Mouse (Mus musculus) kidney, adult 2 months (tissue): ENCODE measurements around the gene Bdh2.

Source experiments
- CTCF ChIP-seq: fragments of 200-500 bp; conservative IDR thresholded peaks from 2 replicates; pipeline ENCODE4 v1.5.1; 2011; ENCODE audit warnings: low read depth, mild to moderate bottlenecking, control low read depth, low read length, moderate library complexity, mixed read lengths; ENCODE audit not compliant: insufficient read depth, insufficient read length
- POLR2A ChIP-seq: fragments of 200-500 bp; IDR thresholded peaks from one replicate; pipeline ENCODE4 v1.6.1; 2011; ENCODE audit warnings: low read depth, low read length, control low read depth

- TF ChIP-seq CTCF, result no peak
- no peak for TF ChIP-seq POLR2A
These were observed 7.2 kb downstream of the Bdh2 start for GRCm38 (mm10) chr3:135288138-135288750.
